Mouse (Mus musculus) kidney, postnatal 36 days (tissue): ENCODE results near the gene Gm20708.

Source experiments
- DNase-seq, 2 experiments: peaks; one replicate each; pipeline ENCODE4 v3.0.0; 2021 to 2022; ENCODE audit warnings: mixed read lengths in 2 of 2

Gm20708 gene

DNA sequence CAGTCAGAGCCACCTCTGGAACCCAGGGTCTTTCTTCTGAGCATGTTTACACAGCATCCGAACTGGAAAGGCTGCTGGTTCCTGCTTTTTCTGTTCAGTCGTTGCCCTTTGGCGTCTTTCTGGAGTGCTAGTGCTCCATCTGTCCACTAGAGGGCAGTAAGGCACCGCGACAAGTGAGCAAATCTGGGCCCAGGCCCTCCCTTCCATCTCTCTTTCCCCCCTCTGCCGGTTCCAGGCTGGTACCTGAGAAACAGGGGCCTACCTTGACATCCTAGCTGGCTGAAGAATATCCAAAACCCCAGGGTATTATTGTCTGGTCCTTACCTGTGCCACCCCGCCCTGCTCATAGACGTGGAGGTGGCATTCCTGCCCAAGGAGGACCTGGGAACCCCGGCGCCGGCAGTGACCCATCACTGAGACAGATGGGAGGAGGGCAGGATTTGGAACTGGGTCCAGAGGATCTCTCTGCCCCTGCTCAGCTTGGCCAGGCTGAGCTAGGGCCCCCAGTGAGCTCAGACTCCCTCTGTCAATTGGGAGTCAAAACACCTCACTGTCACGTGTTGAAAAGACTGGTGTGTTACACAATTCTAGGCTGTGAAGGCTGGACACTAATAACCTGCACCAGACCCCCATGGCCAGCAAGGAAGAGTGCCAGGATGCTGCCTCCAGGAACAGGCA is 61.4 kb downstream of the Gm20708 start:
- DNase-seq: peak; percentile 74 to 80

DNA sequence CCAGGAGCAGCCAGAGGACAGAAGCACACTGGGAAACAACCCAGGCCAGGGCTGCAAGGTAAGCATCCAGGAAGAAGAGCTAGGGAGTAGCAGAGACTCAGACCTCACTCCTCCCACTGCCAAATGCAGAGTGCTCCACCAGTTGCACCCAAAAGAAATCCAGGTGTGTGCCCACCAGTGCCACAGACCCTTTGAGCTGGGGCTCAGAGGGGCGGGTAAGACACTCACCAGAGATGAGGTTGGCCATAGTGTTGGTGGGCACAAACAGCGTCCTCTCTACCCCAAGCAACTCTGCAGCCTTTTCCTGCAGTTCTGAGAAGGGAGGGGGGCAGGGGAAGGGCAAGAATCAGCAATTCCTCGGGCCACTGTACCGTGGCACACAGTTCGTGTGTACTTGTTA is 61.9 kb downstream of the Gm20708 start:
- DNase-seq: no peak

DNA sequence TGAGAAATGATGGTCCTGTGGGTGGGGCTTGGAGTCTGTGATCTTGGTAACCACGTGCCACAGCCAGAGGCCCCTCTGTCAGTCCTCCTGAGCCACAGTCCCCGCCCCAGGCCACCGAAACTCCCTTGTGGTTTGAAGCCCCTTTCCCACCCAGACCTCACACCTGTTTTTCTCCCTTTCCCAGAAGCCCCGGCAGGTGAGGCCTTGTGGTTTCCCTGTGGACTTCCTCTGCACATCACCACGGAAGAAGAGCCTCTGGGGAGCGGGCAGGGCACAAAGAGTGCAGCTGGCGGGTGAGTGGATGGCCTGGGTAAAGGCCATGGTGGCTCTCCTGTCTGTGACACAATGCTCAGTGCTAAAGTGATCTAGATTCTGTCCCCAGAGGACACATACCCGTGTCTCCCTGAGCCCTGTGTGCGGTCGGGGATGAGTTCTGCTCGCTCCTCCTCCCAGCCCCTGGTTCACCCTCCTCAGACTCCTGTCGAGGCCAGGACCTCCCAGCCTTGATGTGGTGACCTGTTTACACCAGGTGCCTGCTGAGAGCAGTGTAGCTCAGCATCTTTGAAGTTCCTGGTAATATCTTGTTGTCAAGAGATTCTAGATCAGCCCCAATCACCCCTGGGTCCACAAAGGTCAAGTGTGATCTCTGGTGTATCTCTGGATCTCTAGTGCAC is 62.6 kb downstream of the Gm20708 start:
- no peak for DNase-seq

DNA sequence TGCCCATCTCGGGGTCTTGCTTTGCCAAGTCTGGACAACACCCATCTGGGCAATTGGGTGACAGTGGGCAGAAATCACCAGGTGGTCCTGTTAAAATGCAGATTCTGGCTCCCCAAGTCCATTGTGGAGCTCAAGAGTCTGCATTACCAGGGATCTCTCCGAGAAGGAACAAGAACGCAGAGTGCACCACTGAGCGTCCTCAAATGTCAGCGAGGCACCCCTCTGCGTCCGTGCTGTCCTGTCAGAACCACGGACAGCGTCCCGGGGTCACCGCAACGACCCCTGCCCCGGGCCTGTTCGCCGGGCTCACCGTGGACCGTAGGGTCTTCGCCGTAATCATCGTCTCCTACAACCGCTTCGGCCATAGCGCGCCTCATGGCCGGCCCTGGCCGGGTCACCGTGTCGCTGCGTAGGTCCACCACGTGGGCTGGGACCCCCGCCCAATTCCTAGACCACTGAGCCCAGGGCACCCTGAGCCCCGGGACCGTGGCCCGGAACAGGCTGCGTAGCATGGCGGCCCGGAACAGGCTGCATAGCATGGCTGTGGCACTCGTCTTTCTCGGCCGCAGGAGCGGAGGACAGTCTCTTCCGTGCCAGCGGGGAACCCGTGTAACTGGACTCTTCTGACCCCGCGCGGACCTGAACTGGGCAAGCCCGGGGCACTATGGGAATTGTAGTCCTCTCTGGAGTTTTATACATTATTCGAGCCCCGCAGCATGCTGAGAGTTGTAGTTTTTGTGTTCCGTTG is 63.6 kb downstream of the Gm20708 start, which contains the start of gene Tha1:
Tha1 (minus strand) TSS at position 621 of the 748 bp plus-strand sequence.
- peak; percentile 91 to 92 for DNase-seq

DNA sequence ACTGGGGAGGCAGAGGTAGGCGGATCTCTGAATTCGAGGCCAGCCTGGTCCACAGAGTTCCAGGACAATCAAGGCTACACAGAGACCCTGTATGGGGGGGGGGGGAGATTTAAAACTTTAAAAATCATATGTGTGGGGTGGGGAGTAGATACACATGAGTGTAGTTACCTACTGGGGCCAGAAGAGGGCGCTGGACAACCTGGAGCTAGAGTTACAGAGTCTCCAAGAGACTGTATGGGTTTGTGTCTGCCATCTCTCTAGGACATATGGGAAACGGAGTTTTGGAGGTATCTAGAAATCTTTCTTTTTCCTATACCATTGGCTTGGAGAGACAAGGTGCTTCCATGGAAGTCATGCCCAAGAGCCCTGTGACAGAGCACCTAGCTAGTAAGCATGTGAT is 65.0 kb downstream of the Gm20708 start:
- DNase-seq: peak in 1 of 2 experiments; percentile 48

DNA sequence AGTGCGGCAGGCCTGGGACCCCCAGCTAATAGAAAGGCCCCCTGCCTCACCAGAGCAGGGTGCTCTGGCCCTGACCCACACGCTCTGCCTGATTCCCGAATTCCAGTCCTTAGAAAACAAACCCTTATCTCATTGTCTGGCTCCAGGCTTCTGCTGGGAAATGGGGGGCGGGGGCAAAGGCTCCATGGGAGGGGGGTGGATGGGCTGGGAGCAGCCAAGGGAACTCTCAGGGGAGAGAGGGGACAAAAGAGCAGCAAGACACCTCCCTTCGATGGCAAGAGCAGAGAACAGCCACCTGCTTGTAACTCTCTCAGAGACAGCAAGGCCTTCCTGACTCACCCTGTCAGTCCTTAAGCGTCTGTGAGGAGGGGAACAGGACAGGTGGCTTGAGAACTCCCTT is 66.2 kb downstream of the Gm20708 start:
- DNase-seq: no peak

DNA sequence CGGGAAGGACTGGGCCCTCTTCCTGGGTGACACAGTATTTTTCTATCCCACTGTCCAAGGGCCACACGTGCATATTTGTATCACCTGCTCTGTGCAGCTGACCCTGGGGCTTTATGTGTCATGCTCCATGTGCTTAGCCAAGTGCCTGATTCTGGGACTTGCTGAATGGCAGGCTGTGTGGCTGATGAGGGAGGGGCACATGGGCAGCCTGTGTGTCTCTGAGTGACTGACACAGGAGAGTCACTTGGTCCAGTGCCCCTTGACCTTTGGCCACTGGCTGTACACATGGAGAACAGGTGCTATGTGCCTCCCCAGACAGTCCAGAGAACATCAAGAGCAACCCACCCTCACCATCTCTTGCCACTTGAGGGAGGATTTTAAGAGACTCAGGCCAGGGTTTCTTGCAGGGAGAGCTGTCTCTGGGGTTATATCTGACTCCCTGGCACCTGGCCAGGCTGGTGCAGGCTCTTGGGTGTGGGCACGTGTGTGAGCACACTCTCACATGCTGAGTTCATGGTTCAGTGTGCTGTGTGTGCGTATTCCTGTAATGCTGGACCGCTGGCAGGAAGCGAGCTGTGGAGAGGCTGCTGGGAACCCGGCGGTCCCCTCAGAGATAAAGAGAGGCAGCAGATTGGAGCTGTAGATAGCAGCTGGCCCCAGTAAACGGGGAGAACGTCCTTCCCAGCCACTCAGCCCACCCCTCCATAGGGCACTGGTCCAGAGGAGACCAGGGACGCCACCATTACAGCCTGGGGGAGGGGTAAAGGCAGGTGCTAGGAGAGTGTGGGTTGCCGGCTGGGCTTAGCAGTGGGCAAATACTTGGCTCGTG is 68.7 kb downstream of the Gm20708 start:
- DNase-seq: peak; percentile 42 to 67

DNA sequence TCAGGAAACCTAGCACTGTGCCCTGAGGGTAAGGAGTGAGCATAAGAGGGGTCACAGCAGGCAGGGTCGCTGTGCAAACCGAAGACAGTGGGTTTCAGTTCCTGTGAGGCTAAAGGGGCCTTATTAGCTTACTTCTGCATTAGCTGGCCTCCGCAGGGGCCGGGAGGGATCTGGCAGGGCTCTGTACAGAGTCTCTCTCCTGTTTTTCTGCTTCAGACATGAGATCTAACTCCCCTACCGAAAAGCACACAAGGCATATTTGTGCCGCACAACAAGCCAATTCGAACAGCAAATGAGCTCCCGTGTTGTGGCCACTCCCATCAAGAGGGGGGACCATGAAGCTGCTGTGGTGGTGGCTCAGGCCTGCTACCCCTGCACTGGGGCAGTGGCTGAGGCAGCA is 69.4 kb downstream of the Gm20708 start:
- no peak for DNase-seq

DNA sequence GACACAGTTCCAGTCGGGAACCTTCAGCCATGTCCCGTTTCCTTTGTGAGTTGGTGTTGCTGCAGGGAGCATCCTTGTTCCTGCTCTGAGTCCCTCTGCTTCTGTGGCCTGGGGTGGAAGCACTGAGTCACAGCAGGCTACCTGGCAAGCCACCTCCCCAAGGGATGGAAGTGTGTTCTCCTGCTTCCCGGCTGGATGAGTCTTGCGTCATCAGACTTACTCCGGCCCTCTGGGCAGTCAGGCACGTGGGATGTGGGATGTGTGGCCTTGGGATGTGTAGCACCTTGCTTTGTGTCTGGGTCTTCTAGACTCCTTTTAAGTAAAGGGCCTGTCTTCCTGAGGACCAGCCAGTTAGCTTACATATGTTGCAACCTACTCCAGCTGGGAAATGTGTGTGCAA is 70.2 kb downstream of the Gm20708 start:
- no peak for DNase-seq

DNA sequence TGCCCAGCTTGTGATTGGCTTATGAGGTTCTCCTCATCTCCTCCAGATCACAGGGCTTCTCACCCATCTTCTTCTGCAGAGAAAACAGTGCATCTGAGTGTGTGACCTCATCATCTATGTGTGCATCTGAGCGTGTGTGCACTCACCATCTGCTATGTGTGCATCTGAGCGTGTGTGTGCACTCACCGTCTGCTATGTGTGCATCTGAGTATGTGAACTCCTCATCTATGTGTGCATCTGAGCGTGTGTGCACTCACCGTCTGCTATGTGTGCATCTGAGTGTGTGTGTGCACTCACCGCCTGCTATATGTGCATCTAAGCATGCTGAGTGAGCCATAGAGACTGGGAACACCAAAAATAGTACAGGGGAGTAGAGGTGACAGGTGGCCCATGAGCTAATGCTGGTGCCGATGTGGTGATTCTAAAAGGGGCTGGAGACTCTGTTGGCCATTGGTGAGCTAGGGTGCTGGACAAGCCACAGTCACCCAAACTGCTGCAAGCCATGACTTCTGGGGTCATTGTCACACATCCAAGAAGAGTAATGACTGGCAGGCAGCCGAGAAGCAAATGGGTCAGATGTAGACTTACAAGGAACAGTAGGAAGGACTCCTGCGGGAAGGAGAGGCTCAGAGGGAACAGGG is 71.0 kb downstream of the Gm20708 start:
- no peak for DNase-seq

DNA sequence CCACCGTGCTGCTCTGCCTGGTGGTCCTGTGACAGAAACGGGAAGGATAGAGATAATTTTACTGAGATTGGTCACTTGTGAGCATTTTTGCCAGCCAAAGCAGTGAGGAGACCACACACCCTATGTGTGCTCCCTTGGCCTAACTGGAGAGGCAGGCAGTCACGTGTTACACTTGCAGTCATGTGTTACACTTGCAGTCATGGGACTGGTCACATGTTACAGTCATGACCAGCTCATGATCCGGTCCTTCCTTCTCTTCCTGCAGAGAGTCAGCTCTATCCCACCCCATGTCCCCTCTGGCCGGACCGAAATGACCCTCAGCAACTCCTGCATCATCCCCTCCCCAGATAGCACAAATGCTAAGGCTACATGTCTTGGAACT is 71.5 kb downstream of the Gm20708 start:
- no peak for DNase-seq

DNA sequence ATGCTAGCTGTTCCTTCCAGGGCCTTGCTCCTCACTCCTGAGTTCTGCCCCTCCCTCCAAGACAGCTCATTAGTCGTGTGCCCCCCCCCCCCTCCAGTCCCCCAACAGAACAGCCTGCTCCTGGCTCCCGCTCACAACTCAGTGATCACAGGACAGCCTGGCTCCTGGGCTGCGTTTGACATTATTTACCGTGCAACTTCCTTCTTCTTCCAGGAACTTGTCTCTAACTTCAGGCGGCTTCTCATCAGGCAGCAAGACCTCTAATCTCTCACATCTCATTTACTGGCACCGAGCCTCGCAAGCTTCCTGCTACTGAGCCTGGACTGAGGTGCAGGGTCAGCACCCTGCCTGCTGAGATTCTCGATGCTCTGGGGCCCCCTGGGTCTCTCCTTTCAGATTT is 72.3 kb downstream of the Gm20708 start:
- DNase-seq: peak; percentile 79 to 83

DNA sequence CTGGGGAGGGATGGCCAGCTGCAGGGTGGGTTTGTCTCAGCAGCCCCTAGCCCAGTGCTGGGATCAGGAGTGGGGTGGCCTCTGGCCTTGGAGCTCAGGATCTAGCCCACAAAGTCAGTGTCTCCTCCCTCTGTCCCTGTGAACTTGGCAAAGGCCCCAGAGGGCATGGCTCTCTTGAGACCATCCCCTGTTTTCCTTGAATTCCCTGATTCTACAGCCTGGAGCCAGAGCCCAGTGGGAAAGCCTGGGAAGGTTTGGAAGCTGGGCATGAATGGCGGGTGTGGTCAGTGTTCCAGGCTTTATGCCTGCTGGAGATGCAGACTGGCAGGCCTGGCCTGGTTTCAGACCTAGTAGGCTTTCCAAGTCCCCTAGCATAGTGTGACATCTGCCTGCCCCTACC is 72.7 kb downstream of the Gm20708 start:
- peak; percentile 51 to 60 for DNase-seq

DNA sequence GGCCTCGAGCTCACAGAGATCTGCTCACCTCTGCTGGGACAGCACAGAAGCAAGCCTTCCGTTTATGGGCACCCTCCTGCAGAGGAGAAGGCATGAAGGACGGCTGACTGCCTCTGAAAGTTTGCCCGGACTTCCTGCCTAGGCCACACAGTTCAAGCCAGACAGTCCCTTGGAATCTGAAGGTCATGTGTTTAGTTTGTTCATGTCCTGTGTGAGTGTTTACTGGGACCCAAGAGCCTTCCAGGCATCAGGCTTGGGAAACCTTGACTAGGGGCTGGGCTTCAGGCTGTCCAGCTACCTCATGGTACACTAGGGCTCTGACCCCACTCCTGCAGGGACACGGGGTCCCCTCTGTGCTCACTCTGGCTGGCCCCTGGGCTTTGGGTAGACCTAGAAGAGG is 76.5 kb downstream of the Gm20708 start:
- peak in 1 of 2 experiments; percentile 28 for DNase-seq

DNA sequence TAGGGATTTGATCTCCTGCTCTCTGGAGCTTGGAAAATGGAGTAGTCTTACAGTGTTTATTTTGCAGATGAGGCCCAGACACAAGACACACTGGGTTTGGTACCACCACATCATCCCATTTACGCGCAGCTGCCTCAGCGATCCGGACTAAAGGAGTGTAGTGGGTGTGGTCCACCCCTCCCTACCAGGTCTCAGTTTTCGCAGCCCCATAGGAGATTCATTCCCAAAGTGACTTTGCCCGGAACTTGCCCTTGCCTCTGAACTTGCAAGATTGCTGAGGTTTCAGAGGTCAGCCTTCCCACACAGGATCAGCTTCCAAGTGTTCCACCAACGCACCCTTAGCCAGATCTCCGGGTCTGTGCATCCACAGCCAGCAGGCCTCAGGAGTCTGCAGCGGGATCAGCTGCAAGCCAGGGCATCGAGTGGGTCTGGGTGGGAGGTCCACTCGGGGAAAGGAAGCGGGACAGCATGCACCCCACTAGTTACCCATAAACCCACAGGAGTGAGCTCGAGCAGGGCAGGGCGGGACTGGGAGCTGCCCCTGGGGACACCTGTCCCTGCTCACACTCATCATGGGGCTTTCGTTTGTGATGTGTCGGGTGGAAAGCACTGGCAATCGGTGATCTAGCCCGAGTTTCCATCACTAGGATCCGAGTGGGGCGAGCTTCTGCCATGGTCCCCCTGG is 78.8 kb downstream of the Gm20708 start:
- DNase-seq: no peak

DNA sequence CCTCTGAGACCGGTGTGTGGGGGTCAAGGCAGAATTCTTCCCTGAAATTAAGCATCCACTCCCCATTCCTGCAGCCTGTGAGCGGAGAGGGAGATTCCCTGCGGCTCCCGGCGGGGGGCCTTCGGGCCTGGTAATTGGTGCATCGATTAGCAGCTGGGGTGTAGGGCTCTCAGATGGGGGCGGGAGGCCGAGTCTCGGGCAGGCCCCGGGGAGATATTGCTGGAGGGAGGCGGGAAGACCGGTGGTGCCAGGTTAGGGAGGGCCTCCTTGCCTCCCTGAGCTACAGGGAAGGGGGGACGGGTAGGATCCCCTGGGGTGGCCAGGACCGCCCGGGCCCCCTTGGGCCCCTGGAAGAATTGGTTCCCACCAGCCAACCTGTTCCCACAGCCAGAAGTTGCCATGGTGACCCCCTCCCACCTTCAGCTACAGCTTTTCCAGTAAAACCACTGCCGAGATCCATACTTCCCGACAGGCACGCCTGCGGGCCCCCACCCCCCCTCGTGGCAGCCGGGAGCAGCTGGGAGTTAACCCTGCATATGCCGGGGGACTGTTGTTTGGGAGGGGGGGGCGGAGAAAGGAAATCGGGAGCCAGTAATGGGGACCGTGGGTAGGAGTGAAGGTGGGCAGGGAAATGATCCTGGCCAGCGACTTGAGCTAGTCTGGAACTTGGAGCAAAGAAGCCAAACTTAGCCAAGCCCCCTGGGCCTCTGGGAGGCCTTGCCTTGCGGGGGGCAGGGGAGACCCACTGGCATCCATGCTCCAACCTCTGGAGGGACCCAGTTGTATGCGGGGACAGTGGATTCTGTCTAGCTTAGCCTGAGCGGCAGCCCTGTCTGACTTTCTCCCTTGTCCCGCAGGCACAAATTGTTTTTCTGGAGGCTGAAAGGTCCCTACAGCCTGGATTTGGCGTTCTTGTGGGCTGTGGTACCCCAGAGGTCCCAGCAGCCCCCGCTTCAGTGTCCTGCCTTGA is 79.7 kb downstream of the Gm20708 start:
- no peak for DNase-seq
